Mouse (Mus musculus) gastrocnemius, postnatal 10 days (tissue): ENCODE measurements at regions not wholly inside any gene's neighbourhood (a gene's known extent, or its start where the extent isn't known, plus 50 kb on each side); places are given as distances from the start of the nearest gene placed in this dataset.
"Not testable (repeated sequence)": the region's sequence is repeated elsewhere in the genome, so short reads cannot be mapped to it uniquely, and the experiment has no call there.

Experiments used
- DNase-seq: peaks from one replicate; pipeline ENCODE4 v3.0.0; 2021; ENCODE audit warnings: mixed read lengths

DNA sequence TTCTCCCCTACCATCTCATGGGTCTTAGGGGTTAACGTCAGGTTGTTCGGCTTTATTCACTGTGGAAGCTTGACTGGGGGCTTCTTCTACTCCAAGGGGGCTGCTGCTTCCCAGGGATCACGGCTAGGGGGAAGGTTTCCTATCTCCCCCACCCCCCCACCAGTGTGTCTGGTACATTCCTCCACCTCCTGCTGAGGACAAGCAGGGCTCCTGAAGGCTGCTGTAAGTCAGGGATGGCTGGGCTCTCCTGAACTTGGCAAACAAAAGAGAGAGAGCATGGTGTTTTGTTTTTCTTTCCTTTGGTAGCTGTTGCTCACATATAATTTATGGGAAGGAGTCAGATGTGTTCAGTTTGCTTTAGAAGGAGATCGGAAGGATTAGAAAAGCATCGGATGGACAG lies 54.7 kb upstream of the Commd3 start:
- DNase-seq, result no peak

DNA sequence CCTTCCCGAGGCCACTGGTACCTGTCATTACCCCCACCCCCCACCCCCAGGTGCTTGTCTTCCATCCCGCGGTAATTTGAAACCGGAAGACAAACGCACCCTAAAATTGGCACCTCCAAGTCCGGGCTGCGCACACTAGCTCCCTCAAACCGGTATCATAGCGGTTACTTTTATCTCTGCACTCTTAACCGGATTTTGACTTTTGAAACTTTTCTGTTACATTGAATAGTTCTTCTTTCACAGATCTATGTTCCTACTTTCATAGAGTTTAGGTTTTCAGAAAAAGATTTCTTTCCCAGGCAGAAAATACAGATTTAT lies 62.4 kb upstream of the Commd3 start:
- DNase-seq, result no peak

DNA sequence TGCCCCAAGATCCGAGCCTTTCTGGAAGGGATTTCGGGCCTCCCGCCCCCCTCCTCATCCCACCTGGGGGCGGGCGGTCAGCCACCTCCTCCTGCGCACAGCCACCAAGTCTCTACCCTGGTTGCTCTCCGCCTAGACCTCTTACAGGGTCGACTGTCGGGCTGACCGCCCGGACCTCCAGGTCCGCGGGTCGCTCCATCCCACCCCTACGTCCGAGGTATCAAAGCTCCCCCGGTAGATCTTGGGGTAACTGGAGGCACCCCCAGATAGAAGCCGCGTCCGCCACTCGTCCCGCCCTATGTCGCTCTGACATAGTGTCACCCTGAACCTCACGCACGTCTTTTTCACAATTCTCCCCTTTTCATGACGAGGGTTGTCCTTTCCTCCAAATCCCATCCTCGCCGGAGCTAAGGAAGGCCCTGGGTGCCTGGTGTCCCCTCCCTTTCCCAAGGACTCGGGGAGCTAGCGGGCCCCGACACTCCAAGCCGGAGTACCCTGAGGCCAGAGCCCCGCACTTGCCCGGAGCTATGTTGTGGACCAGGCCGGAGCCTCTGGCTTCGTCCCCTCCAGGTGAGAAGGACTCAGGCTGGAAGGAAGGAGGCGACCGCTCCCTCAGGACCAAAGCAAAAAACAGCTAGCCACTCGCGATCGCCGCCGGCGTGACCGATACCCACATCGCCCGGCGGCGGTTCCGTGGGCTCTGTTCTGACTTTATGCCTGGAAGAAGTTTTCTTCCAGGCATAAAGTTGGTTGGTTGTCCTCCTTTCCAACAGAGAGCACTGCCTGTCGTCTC lies 62.9 kb upstream of the Commd3 start:
- DNase-seq, result peak; percentile 13

DNA sequence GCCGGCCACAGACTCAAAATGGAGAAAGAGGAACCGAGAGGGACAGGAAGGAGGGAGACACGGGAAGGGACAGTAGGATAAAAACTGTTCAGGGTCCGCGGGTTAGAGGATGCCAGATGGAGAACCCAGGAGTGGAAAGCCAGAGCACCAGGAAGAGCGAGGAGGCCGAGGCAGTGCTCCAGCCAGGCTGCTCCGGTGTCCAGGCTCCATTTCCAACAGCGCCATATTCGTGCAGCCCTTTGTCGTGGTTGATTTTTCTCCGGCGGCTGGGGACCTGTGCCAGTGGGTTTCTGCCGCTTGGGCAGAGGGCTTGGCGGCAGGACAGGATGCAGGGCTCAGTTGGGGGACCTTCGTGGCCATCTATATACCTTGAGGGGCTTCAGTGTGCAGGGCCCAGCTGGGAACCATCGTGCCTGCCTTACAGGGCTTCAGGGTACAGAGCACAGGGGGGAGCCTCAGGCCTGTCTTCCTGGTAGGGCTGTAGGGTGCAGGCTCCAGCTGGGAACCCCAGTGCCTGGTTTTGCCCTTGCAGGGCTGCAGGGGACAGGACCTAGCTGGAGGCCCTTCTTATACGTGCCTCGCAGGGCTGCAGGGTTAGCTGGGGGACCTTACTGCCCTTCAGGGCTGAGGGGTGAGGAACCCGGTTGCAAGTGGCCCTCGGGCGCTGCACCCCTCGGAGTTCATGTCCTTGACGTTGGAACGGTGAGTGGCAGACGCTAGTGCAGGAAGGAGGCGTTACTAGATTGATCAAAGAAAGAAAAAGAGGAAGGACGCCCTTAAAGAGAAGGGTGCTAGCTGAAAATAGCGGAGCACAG lies 63.7 kb upstream of the Commd3 start:
- DNase-seq, result peak; percentile 38

DNA sequence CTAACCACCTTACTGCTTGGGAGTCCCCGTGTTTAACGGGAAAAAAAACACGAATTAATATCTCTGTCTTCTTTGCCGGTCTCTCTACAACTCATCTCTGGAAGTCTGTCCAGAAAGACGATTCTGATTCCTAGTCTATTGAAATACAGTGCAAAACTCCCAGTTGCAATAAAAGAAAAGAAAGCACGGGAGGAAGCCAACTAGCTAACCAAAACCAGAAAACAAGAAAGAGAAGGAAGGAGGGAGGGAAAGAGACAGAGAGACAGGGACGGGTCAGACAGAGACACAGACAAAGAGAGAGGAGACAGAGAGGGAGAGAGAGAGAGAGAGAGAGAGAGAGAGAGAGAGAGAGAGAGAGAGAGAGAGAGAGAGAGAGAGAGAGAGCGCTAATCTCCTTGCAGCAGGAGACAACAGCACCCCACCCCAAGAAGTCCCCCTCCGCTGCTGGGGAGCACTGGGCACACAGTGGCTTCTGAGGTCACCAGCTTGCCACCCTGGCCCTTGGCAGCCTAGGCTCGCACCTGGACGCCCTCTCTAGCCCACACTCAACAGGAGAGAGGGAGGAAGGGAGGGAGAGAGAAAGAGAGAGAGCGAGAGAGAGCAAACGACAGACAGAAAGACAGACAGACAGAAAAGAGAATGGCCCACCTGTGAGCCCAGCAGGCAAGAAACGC lies 64.5 kb upstream of the Commd3 start:
- DNase-seq, result peak; percentile 7

DNA sequence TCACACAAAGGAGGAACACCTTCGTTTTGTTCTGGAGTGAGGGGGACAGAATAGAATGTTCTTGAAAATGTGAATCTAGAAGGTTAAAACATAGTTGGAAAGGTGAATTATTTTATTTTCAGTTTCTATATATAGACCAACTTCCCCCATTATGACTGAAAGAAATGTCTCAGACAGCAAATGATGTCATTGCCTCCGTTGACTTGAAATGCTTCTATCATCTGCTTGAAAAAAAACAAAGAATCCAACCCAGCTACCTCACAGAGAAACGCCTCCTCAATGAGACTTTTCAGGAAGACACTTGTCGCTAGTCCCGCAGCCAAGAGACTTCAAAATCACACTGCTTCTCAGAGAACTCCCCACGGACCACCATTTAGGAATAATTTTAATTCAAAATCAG lies 65.1 kb upstream of the Commd3 start:
- no peak for DNase-seq

DNA sequence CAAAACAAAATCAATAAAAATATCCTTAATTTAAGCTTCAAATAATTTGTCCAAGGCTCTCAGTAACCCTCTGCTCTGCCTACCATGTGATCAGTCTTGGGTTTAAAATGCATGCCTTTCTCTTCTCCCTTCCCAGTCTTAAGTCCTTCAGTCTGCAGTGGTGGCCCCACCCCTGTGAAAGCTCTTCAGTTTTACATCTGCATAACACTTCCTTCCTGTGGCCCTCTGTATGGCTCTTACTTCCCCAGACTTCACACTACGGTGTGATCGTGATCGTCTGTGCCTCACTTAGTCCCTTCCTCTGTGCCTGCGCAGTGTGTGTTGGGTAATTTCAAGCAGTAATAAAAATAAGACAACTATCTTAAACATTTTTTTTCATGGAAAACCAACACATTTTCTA lies 80.0 kb upstream of the Commd3 start:
- no peak for DNase-seq

DNA sequence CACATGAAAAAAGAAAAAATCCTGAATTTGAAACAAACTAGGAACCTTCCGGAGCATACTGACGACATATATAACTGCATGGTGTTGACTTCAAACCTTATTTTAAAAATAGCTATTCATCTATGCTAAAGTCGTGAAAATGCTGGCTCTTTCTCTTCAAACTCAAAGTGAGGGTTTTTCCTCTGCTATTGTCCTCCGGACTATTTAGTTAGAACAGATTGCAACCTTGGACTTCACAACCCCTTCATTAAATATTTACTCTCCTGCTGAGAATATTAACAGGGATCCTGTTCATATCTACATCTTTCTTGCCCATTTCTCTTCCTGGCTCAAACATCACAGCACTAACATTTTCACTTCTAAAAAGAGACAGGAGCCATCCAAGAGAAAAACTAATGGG lies 84.0 kb upstream of the Commd3 start:
- DNase-seq, result no peak

DNA sequence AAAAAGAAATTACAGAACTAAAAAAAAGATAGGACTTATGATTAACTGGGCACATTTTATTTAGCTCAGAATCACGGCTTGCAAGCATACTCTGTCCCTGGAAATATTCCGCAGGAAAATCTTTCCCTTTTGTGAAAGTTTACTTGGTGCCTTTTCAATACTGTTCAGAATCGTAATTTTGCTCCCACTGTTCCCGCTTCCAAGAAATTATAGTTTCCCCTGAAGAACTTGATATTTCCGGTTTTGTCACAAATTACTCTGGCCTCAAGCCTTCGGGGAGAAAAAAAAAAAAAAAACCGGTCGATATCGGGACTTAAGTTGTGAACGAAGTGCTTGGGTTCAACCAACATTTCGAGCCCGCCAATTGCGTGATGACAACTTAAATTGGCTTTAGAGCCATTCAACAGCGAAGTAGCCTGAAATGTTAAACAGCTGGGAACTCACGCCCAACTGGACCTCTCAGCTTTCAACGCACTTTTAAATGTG lies 84.4 kb upstream of the Commd3 start:
- peak; percentile 8 for DNase-seq

DNA sequence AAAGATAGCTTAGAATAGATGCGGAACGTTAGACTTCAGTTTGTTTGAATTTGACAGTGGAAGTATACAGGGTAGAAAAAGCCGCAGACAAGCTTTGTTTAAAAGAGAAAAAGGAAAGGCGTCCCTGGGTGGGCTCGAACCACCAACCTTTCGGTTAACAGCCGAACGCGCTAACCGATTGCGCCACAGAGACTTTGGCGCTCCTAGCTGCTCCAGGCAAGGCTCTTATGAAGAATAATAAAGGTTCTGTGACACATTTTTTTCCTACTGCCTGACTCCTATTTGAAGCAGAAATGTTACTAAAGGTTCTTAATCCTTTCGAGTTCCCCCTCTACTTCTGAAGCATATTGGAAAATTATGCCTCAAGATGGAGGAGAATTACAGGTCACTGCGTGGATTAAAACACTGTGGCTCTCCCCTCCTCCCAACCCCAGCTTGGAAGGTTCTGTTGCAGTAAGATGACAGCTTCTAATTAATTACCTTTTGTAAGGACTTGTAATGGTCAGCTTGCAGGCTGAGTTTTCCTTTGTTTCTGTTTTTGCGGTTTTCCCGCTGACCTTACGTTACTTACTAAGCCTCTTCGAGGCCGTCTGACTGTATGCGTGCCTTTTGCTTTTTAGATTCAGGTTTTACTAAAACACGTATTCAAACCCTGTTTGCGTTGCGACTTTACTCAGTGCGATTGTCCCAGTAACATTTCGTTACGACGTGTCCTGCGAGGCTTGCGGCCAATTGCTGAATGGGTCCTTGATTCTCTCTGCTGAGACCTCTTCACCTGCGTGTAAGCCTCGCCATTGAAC lies 85.1 kb upstream of the Commd3 start:
- DNase-seq, result peak; percentile 80

DNA sequence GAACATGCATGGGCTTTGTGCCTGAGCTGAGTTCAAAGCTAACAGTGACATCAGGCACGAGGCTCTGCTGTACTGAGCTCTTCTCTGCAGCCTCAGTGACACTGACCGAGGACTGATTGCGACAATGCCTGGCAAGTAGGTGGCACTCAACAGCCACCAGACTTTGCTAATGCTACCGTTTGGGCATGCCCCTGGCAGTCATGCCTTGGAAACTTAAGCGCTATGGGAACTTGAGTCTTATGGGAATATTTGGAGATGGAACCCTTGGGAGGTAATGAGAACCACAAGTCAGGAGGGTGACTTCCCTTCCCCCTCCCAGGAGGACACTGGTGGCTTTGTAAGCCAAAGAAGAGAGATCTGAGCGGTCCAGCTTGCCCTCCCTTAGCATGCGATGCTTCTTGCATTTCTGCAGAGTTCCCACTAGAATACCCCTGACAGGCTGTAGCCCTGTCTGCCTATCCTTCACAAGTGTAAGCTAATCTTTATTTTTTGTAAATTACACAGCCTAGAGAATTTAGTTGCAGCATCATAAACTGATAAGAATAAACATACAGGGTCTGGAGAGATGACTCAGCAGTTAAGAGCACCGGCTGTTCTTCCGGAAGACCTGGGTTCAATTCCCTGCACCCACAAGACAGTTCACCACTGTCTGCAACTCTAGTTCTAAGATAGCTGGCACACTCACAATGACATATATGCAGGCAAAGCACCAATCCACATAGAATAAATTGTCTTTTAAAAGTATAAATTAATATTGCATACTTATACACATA lies 86.4 kb upstream of the Commd3 start:
- DNase-seq, result no peak

DNA sequence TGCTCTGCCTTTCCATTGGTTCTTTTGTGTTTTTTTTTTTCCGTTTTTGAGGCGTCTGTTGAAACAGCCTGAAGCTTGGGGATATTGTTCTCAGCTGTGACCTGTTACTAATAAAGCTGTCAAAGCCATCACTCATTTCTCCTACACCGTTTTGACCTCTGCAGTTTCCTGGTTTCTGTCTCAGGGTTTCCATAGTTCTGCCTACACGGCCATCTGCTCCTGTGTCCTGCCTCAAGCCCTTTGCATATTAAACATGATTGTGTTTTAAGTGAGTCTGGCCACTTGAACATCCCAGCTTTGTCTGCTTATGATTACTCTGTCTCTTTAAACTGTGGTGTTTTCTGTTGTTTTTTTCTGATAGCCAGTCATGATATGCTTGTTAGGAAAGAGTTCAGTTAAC lies 114.1 kb upstream of the Commd3 start:
- DNase-seq, result no peak

DNA sequence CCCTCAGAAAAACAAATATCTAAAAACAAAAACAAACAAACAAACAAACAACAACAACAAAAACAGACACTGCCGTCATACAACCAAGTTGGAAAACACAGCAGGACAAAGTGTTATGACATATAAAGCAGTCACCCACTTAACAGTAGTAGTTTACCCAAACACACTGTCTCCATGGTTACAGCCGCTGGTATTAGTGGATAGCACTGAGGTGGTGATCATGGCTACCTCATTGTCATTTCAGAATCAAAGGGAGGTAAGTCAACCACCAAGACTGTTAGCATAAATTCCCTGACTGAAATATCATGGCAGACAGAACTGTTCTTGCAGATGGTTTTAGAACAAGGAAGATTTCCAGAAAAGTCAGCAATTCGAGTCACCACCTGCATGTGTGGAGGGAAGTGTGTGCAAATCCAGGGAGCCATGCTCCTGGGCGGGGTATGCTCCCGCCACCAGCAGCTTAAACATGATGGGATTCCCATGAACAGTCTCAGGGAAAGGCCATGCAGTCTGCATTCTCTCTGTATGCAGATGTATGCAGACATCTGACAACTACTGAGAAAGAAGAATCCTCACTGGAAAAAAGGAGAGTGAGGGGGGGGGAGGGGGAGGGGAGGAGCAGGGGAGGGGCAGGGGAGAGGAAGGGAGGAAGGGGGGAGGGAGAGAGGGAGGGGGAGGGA lies 124.1 kb upstream of the Commd3 start:
- no peak for DNase-seq

DNA sequence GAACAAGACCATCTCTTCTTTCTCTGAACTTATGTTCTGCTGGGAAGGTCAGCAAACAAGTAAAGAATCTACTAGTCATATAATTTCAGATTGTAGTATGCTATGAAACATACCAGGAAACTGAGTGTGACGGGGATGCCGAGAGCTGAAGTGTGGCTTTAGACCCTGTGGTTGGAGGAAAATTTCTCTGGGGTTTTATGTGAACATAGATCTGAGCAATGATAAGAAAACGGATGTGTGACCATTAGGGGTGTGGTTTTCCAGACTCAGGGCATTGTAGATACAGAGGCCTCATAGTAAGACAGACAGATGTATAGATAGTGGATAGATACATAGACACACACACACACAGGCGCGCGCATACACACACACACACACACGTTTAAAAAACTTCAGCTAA lies 131.8 kb upstream of the Dnajc1 start:
- no peak for DNase-seq

DNA sequence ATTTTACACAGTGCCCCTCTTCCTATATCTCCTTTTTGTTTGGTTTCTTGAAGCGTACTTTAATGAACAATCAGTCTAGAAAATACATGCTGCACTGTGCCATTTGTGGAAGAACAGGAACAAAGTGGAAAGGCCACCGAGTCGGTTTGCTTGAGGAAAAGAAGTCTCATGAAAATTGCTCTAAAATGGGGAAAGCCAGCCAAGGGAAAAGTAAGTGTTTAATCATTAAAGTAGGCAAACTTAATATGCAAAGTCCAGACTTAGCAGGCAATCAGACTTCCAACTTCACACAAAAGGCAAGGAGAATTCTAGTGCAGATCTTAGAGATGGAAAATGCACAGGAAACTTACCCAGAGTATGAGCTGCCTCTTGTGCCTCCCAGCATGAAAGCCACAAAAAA lies 131.3 kb upstream of the Dnajc1 start:
- DNase-seq, result no peak

DNA sequence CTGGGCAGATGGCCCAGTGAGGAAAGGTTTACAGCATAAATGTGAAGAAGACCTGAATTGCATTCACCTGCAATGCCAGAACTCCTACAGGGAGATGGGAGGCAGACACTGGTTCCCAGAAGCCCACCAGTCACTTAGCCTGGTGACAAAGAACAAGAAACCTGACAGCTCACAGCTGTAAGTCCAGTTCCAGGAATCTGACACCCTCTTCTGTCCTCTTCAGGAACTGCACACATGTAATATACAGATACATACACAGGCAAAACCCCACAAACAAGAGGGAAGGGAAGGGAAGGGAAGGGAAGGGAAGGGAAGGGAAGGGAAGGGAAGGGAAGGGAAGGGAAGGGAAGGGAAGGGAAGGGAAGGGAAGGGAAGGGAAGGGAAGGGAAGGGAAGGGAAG lies 120.8 kb upstream of the Dnajc1 start:
- no peak for DNase-seq

DNA sequence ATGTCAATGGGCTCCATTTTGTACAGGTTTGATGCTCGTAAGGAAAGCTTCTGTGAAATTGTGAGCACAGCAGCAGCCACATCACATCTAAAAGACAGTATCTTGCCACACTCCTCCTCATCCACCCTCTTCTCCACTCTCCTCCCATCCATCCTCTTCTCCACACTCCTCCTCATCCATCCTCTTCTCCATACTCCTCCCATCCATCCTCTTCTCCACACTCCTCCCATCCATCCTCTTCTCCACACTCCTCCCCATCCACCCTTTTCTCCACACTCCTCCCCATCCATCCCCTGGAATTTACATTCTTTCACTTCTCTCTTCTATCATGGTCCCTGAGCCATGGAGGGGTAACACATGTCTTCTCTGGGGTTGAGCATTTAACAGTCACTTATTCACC lies 116.7 kb upstream of the Dnajc1 start:
- no peak for DNase-seq

DNA sequence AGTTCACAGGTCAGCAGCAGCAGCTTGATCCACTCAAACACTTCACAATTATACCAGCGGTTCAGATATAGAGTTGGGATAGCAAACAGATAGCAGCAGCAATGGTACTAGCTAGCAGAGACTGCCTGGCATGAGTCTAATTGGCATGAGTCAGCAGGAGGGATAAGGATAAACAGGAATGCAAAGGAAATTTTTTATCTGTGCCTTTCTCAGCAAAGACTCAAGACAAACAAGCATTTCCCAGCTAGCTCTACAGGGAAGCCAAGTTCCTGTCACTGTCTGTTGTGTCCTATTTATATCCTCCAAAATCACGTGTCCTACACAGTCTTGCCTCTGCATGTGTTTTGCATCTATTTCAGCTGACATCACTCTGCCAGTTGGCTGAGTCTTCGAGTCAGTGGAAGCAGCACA lies 80.7 kb upstream of the Dnajc1 start:
- no peak for DNase-seq

DNA sequence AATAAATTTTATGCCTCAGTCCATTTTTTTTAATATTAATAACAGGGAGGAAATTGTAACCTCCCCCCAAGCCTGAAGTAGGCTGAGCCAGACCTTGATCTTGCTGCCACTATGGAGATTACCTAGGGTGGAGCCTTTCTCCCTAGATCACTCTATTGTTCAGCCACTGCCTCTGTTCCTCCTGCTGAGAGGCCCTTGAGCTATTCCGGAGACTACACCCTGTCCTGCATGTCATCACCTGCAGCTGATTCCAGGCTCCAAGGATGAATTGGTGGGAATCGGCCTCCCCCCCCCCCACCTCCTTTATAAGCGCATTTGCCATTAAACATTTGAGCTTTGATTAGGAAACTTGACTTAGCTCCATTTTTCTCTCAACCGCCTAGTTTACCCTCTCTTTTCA lies 68.3 kb upstream of the Dnajc1 start:
- no peak for DNase-seq

DNA sequence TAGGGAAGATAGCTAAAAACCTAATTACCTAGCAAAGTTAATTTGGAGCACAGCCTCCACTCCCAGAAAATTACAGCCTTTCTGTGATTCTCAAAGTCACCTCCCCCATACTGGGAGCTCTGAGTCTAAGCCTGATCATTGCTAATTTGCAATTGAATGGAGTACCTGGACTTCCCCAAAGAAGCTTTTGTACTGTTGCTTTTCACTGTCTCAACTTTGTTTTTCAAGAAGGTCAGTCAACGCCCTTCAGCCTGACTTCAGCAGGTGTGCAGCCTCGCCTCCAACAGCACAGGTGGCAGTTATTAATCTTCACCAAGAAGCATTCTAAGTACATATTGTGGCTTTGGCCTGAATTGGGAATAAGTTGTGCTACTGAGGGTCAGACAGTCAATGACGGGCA lies 67.7 kb upstream of the Dnajc1 start:
- DNase-seq, result not testable (repeated sequence)

DNA sequence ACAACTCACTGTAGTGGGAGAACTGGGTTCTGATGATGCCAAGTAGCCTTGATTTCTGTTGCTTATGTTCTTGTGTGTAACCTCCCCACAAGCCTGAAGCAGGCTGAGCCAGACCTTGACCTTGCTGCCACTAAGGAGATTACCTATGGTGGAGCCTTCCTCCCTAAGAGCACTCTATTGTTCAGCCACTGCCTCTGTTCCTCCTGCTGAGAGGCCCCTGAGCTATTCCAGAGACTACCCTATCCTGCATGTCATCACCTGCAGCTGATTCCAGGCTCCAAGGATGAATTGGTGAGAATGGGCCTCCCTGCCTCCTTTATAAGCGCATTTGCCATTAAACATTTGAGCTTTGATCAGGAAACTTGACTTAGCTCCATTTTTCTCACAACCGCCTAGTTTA lies 60.8 kb upstream of the Dnajc1 start:
- DNase-seq, result not testable (repeated sequence)
